Mouse (Mus musculus) left cerebral cortex, postnatal 4 days (tissue): ENCODE measurements at regions not wholly inside any gene's neighbourhood (a gene's known extent, or its start where the extent isn't known, plus 50 kb on each side); places are given as distances from the start of the nearest gene placed in this dataset.

ENCODE experiments used
- DNase-seq: peaks from one replicate; pipeline ENCODE4 v3.0.0-alpha.2; 2022
- intact Hi-C: fragments of 180-260 bp; cut with DNase I; formaldehyde crosslinking; loops from one replicate; pipeline ENCODE4 v1.15.1; 2025

DNA sequence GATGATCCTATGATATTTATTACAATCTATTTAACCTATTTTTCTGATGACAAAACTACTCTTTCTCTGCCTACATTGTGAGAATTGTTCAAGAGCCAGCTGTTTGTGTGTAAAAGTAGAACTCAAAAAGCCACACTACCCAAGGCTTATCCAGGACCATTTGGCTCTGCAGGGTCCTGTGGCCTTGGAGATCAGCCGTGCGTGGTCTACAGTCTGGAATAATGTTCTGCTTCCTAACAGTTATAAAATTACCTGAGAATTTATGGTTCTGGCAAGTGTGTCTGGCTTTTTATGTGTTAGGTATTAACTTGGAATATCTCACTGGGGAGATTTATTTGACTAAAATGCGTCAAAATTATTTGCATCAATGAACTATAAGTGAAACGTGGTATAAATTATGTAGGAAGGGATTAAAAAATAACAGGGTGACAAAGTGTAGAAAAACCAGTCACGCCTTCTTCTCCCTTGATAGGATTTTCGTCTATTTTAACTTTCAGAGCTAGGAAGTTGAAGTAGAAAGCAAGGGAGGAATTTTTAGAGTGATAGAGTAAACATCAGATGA is 1789.0 kb upstream of the Gm7489 start:
- intact Hi-C loops, result no loop called here
- DNase-seq, result no peak

DNA sequence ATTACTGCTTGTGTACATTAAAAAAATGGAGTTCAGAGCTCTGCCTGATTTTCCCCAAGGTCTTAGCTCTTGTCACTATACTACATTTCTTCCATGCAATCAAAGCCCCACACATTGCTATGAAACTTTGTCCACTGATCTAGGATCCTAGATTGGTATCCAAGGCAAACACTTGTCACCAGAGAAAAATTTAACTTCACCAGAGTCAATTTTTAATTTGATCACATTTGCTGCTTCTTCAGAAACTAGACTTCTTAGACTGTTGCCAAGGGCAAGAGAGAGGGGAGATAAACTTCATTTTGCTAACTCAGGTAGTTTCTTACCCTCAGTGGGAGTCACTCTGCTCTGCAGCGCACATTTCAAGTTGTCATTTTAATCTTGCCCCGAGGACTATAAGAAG is 1775.9 kb upstream of the Gm7489 start:
- intact Hi-C loops, result no loop called here

DNA sequence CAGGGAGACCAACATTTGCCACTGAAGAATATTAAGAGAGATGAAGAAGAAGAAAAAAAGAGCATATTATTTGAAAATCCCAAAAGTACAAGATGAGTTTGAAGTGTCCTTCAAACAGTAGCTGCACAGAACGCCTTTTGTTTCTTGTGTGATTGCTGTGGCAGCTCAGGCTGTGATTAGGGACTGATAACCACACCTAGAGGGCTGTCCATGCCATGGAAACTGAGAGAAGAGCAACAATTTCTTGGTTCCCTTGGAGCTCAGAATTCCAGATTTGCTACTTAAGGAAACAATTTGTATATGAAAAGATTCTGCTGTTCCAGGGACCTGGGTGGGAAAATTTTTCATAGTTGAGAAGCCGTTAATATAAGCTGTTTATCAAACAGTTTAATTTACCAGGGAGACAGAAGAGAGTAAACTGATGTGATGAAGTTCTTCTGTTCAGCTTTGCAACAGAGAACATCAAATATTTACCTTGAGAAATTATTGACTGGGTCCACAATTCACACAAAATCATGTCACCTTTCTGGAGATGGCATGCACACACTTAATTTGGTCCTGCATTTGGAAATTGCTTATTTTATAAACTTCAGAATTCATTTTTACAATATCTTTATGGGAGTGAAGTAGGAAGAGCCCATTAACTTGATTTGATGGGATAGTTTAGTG is 1770.2 kb upstream of the Gm7489 start:
- DNase-seq, result no peak
- intact Hi-C loops, result no loop called here

More for the DNA sequence above, 1775.9 kb upstream of the Gm7489 start:
- no peak for DNase-seq

DNA sequence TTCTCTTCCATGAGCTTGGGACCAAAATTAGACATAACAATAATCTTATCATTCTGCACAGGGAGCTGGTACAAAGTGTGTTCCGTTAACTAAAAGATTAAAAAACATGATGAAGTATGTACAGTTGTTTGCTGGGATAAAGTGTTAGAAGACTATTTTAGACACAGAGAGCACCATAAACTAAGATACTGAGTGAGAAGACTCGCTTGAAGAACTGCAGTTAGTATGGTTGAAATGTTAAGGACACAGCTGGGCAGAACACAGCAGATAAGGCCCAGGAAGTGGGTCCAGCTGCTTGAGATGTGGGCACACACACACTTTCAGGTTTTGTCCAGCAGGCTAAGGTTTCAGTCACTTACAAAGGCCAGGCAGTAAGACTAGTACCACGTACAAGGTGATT is 1748.0 kb upstream of the Gm7489 start:
- intact Hi-C loops, result no loop called here
- DNase-seq, result no peak

- intact Hi-C loops, result loop anchor here (10.0 kb wide), 1 partner anchor 239 kb away; no protein-coding TSS in a partner anchor
- peak; percentile 24 for DNase-seq
These were observed 1731.3 kb upstream of the Gm7489 start for GRCm38 (mm10) chr15:52153421-52153820.

DNA sequence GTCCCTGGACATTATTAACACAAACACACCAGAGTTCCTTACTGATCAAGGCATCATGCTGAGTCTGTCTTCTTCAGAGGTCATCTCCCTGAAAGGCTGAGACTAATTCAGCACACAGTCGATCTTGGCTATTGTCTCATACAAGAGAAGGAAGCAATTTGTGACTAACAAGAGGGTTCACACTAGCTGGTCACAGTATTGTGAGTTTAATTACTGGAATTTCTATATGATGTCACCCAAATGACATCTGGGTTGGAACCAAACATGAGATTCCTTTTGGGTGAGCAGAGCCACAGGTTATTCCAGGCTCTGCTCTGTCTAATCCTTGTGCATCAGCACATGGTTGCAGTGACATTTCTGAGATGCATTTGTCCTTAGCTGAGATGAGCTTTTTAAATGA is 1728.9 kb upstream of the Gm7489 start:
- no peak for DNase-seq
- intact Hi-C loops, result loop anchor here (10.0 kb wide), 1 partner anchor 241 kb away; no protein-coding TSS in a partner anchor

GRCm38 (mm10) chr15:52156779-52157178 is 1727.9 kb upstream of the Gm7489 start:
- intact Hi-C loops, result loop anchor here (10.0 kb wide), 1 partner anchor 242 kb away; no protein-coding TSS in a partner anchor
- DNase-seq, result peak; percentile 28

- DNase-seq, result peak; percentile 87
- intact Hi-C loops, result loop anchor here (10.0 kb wide), 1 partner anchor 294 kb away; no protein-coding TSS in a partner anchor
These were observed 1724.3 kb upstream of the Gm7489 start for GRCm38 (mm10) chr15:52160181-52161088.

GRCm38 (mm10) chr15:52161089-52161442 is 1723.6 kb upstream of the Gm7489 start:
- DNase-seq, result no peak
- intact Hi-C loops, result loop anchor here (10.0 kb wide), 1 partner anchor 294 kb away; no protein-coding TSS in a partner anchor

GRCm38 (mm10) chr15:52161568-52162316 is 1723.0 kb upstream of the Gm7489 start:
- peak; percentile 82 for DNase-seq
- intact Hi-C loops, result loop anchor here (10.0 kb wide), 1 partner anchor 293 kb away; no protein-coding TSS in a partner anchor

DNA sequence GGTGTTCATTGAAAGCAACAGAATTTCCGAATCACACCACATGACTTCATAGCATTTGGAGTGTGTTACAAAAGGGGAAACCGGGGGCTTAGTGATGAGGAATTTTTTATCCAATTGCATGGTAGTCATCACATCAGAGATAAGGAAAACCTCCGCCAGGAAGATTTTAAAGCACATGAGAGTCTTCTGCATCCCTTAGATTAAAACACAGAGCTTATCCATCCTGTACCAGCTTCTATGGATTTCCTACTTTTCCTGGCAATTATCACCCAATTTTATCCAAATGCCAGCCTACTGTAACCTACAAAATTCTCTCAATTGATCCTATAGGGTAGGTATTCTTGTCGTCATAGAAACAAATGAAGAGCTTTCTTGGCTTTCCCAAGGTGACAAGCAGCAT is 1718.6 kb upstream of the Gm7489 start:
- intact Hi-C loops, result loop anchor here (10.0 kb wide), 1 partner anchor 289 kb away; no protein-coding TSS in a partner anchor

GRCm38 (mm10) chr15:52166595-52167443 is 1717.9 kb upstream of the Gm7489 start:
- DNase-seq, result peak; percentile 69
- intact Hi-C loops, result loop anchor here (10.0 kb wide), 1 partner anchor 288 kb away; no protein-coding TSS in a partner anchor

More for the DNA sequence above, 1718.6 kb upstream of the Gm7489 start:
- no peak for DNase-seq

- intact Hi-C loops, result loop anchor here (10.0 kb wide), 1 partner anchor 287 kb away; no protein-coding TSS in a partner anchor
- no peak for DNase-seq
These were observed 1716.9 kb upstream of the Gm7489 start for GRCm38 (mm10) chr15:52167811-52168210.

- intact Hi-C loops, result no loop called here
- DNase-seq, result no peak
These were observed 1707.8 kb upstream of the Gm7489 start for GRCm38 (mm10) chr15:52176951-52177350.

DNA sequence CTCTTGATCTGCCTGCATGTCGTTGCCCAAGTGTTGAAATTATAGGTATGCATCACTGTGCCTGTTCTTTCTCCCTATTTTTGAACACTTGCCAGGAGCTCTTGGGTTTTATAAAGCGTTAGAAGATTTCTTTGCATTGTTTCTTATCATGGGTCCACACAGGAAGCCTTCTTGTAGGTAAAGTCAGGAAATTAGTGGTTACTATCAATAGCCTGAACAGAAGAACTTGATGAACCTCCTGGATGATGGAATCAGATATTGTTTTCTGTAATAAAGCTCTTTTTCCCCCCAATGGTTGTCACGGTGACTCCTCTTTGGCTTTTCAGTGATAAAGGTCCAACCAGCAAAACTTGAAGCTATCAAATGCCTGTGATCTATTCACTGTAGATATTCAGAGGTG is 1706.0 kb upstream of the Gm7489 start:
- no peak for DNase-seq
- intact Hi-C loops, result no loop called here

DNA sequence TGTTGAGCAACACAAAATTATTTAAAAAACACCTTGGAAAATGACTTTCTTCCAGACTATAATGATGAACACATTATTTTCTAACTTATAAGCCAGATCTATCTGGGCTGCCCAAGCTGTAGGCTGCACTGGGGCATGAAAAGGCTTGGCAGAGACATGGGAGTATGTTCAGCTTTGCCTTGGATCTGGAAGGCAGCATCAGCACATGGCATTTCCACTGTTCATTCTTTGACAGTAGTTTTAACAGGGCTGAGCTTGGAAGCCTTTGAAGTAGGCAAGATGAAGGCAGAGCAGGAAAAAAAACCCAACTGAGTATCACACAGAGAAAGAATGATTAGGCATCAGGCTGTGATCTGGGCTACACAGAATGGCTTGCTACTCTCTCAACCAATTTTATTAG is 1705.3 kb upstream of the Gm7489 start:
- intact Hi-C loops, result no loop called here
- DNase-seq, result peak; percentile 45

- intact Hi-C loops, result no loop called here
- DNase-seq, result no peak
These were observed 1693.5 kb upstream of the Gm7489 start for GRCm38 (mm10) chr15:52191176-52191575.

GRCm38 (mm10) chr15:52207271-52207670 is 1677.4 kb upstream of the Gm7489 start:
- DNase-seq, result peak; percentile 6

GRCm38 (mm10) chr15:52232442-52232841 is 1652.3 kb upstream of the Gm7489 start:
- intact Hi-C loops, result no loop called here
- DNase-seq, result no peak

More at GRCm38 (mm10) chr15:52207271-52207670, 1677.4 kb upstream of the Gm7489 start:
- intact Hi-C loops, result no loop called here
